Mouse (Mus musculus): Measurements from ENCODE around the gene Jazf1.

DNA sequence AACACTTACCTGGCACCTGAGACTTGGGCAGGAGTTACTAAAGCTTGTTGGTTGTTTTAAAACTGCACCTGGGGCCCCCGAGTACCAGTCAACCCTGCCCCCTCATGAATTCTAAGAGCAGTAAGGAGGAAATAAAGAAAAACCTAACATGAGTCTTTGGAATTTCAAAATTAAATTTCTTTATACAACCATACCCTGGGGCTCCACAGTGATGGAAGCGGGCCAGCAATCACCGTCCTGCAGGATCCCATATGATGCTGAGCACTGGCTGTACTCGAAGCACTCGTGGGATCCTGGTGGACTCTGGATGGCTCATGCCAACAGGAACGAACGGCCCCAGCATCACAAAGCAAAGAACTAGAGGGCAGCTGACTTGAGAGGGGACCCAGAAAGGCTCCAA, 149.0 kb downstream of the Jazf1 start:
- TF ChIP-seq POLR2A (IDR thresholded peaks at IDR 0.05; ENCODE audit: low read depth, low read length) = no peak
- no peak for TF ChIP-seq CTCF (IDR thresholded peaks at IDR 0.05; ENCODE audit: extremely low read depth, insufficient read length, insufficient replicate concordance, low read depth, low read length)
